Mouse (Mus musculus): Measurements from ENCODE around the gene Sgip1.

The Sgip1 gene

GRCm38 (mm10) chr4:102840956-102841729, 100.0 kb downstream of the Sgip1 start:
- DNase-seq (ENCODE audit: low spot score) = no peak

GRCm38 (mm10) chr4:102850498-102850897, 109.4 kb downstream of the Sgip1 start:
- DNase-seq (ENCODE audit: low spot score) = no peak

- DNase-seq (ENCODE audit: low spot score) = no peak
Observed at GRCm38 (mm10) chr4:102851161-102851560, 110.1 kb downstream of the Sgip1 start.

- no peak for DNase-seq (ENCODE audit: low spot score)
Observed at GRCm38 (mm10) chr4:102852290-102852689, 111.2 kb downstream of the Sgip1 start.

- DNase-seq (ENCODE audit: low spot score) = no peak
Observed at GRCm38 (mm10) chr4:102852808-102853207, 111.7 kb downstream of the Sgip1 start.

GRCm38 (mm10) chr4:102853330-102854022, 112.4 kb downstream of the Sgip1 start:
- DNase-seq (ENCODE audit: low spot score) = no peak

GRCm38 (mm10) chr4:102854928-102855892, 114.1 kb downstream of the Sgip1 start:
- no peak for DNase-seq (ENCODE audit: low spot score)

- no peak for DNase-seq (ENCODE audit: low spot score)
Observed at GRCm38 (mm10) chr4:102856086-102856485, 115.0 kb downstream of the Sgip1 start.

GRCm38 (mm10) chr4:102859259-102860194, 118.4 kb downstream of the Sgip1 start:
- DNase-seq (ENCODE audit: low spot score) = no peak

- no peak for DNase-seq (ENCODE audit: low spot score)
Observed at GRCm38 (mm10) chr4:102862751-102863710, 121.9 kb downstream of the Sgip1 start.

GRCm38 (mm10) chr4:102866531-102866930, 125.4 kb downstream of the Sgip1 start:
- DNase-seq (ENCODE audit: low spot score) = no peak

- no peak for DNase-seq (ENCODE audit: low spot score)
Observed at GRCm38 (mm10) chr4:102871274-102871673, 130.2 kb downstream of the Sgip1 start.

GRCm38 (mm10) chr4:102883142-102883541, 142.0 kb downstream of the Sgip1 start:
- no peak for DNase-seq (ENCODE audit: low spot score)

- no peak for DNase-seq (ENCODE audit: low spot score)
Observed at GRCm38 (mm10) chr4:102884228-102884627, 143.1 kb downstream of the Sgip1 start.

GRCm38 (mm10) chr4:102886459-102886858, 145.4 kb downstream of the Sgip1 start:
- DNase-seq (ENCODE audit: low spot score) = no peak

GRCm38 (mm10) chr4:102886902-102887301, 145.8 kb downstream of the Sgip1 start:
- no peak for DNase-seq (ENCODE audit: low spot score)

- DNase-seq (ENCODE audit: low spot score) = no peak
Observed at GRCm38 (mm10) chr4:102887770-102888689, 146.9 kb downstream of the Sgip1 start.

- DNase-seq (ENCODE audit: low spot score) = no peak
Observed at GRCm38 (mm10) chr4:102895866-102896265, 154.8 kb downstream of the Sgip1 start.

GRCm38 (mm10) chr4:102898987-102899386, 157.9 kb downstream of the Sgip1 start:
- no peak for DNase-seq (ENCODE audit: low spot score)

Measured in yolk sac, embryonic 10.5 days (tissue).